Mouse (Mus musculus) embryo, embryonic 9.5 days (tissue): Measurements from ENCODE around the gene Otud7a.

Source experiments
- DNase-seq: peaks from one replicate; pipeline ENCODE4 v3.0.0-alpha.2; 2017; ENCODE audit errors: extremely low spot score

Otud7a gene

DNA sequence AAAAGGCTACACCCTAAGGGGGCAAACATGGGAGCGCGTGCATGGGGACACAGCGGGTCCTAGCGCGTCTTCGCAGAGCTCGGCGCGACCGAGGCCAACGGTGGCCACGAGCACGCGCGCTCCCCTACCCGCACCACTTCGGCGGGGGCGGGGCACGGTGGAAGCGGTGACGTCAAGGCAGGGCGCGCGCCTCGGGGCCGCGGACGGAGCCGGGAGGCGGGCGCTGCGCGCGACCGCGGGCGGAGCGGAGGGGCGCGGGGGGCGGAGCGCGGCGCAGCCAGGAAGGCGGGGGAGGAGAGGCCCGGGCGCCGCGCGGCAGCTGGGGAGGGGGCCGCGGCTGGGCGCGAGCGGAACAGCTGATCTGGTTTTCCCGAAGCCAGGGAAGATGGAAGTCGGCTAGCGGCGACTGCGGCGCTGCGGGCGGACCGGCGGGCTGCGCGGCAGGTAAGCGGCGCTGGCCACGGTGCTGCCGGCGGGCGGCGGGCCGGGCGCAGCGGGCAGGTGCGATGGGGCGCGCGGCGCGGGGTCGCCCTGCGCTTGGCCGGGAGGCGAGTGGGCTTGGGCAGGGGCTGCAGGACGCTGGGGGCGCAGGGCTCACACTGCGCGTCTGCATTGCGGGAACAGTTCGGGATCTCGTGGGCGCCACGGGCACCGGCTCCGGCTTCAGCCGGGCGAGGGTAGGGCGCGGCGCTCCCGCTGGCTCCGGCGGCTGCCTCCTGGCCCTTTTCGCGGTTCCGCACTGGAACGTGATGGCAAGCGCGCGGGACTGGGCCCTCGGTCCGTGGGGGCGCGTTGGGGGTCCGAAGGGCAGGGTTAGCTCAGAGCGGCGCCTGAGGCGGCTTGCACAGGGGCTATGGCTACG, at the start of gene Otud7a:
TSS of gene Otud7a (plus strand) at position 268 of the 862 bp plus-strand sequence.
- DNase-seq = peak; percentile 80

DNA sequence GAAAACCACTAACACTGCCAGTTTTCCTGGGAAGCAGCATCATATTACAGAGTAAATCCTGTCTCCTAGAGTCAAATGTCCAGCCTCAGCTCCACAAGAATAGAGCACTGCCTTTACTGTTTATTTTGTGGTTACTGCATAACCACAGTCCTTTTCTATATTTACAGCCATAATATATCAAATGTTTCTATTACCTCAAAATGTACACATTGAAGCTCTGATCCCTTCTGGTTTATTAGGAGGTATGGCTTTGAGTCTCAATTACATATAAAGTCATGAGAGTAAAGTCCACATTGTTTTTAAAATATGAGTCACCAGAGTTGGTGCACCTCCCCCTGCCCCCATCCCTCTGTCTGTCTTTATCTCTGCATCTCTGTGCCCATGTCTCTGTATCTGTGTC, 38.6 kb upstream of the Otud7a start:
- no peak for DNase-seq

DNA sequence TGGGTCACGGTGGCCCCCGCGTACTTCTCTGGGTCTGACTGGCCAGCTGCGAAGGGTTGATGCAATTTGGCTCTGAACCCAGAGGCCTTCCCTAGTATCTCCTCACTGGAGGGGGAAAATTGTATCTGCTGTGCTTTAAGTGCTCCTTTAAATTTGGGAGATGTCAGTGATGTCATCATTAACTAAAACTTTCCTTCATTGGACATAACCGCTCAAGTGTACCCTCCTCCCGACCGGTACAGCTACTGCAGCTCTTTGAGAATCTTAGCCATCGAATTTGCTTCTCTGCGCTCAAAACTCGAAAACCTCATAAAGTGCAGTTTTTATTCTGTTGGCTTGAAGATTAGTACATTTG, 772 bp downstream of the Otud7a start:
- DNase-seq = no peak

- no peak for DNase-seq
These were observed 2.4 kb downstream of the Otud7a start for GRCm38 (mm10) chr7:63446951-63447350.

DNA sequence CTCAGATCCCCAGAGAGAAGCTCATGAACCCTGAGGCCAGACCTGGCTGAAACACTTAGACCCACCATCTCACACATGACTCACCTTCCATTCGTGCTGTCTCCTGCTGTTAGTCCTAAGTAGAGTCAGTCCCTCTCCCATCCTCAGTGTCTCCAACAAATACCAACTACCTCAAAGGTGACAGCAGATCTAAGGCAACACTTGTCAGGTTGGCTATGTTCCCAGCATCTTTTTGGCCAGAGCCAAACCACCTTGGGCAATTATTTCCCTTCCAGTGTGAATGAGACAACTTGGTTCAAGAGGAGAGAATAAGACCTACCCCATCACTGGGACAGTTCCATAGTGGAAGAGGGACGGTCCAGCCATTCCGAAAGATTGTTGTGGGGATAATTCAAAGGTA, 10.7 kb downstream of the Otud7a start:
- DNase-seq = no peak

DNA sequence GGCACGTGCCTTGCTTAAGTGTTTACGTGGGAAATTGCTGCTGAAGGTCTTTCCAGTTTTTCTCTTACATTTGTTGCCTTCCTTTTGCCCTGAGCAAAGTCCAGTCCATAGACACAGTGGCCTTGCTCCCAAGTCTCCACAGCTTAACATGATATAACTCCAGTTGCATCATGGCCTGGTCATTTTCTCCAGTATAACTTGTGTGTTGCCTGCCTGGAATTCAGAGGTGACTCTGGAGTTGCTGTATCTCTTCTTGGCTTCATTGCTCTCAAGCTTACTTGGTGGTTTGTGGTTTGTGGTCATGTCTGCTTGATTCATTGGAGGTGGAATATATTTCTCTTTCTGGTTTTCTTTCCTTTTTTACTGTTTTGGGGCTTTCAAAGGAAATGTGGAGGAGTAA, 17.7 kb downstream of the Otud7a start:
- DNase-seq = no peak

GRCm38 (mm10) chr7:63462684-63463083, 18.1 kb downstream of the Otud7a start:
- no peak for DNase-seq

DNA sequence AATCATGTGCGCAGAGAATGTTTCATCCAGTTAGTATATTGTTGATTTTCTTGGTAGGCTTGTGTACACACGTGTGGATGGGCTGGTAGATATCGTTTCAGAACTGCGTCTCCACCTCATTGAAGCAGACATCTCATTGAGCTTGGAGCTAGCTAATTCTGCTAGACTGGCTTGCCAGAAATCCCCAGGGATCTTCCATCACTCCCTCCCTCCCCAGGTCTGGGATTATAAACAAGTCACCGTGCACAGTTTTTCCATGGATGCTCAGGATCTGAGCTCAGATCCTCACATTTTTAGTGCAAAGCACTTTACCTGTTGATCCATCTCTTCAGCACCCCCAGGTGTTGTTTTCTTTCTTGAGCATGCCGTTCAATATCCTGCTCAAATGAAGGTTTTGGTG, 22.2 kb downstream of the Otud7a start:
- no peak for DNase-seq

- no peak for DNase-seq
These were observed 23.7 kb downstream of the Otud7a start for GRCm38 (mm10) chr7:63468258-63468657.

DNA sequence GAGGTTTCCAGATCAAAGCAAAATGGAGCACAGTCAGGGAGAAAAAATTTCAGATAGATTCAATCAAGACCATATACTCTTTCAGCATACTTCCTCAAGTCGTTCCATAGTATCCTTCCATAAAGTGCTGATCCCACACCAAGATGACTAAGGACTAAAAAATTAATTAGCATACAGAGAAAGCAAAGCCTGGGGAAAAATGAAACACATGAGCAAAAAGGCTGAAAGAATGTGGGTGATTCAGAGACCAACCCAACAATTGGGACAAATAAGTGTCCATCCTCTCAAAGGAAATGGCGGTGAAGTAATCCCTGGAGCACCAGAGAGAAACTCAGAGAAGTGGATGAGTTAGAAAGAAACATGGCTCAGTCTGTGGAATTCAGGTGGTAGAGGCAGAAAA, 38.5 kb downstream of the Otud7a start:
- DNase-seq = no peak

DNA sequence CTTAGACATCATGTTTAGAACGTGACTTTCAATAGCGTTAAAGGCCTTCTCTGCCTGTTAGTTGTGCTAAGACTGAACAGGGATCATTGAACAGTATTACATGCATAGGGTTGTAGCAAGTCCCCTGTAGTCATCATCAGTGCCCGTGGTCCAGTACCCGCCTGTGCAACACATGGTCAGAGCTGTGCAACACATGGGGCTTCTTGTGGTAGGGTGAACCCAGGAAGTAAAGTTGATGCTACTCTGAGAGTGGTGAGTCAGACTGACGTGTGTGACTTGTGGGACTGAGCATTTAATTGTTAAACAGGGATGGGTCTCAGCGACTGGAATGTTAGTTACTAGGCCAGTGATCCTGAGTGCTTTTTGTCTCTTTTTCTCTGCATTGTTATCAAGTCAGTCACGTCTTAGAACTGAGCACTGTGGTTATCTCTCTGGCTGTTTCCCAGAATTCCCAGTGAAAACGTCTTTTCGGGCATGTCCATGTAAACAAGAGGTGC, 52.5 kb downstream of the Otud7a start:
- no peak for DNase-seq

- peak; percentile 7 for DNase-seq
These were observed 59.7 kb downstream of the Otud7a start for GRCm38 (mm10) chr7:63504202-63504601.

GRCm38 (mm10) chr7:63508079-63508478, 63.5 kb downstream of the Otud7a start:
- DNase-seq = no peak

- no peak for DNase-seq
These were observed 65.3 kb downstream of the Otud7a start for GRCm38 (mm10) chr7:63509825-63510224.

DNA sequence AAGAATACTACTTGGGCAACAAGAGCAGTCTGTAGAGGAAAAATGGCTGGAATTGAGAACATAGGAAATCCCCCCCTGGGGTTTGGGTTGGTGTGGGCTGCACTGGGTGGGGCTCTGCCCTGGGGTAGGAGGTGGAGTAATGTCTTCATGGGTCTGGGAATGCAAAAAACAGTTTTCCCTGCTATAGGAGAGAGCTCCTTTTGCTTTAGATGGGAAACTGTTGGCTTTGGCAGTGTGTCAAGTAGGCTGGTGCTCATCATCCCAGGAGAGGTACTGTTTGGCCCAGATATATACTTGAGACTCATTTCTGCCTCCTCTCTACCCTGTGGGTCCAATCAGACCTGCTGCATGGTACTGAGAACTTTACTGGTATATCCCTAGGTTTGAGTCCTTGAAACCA, 66.9 kb downstream of the Otud7a start:
- DNase-seq = no peak

- no peak for DNase-seq
These were observed 68.0 kb downstream of the Otud7a start for GRCm38 (mm10) chr7:63512561-63512960.

DNA sequence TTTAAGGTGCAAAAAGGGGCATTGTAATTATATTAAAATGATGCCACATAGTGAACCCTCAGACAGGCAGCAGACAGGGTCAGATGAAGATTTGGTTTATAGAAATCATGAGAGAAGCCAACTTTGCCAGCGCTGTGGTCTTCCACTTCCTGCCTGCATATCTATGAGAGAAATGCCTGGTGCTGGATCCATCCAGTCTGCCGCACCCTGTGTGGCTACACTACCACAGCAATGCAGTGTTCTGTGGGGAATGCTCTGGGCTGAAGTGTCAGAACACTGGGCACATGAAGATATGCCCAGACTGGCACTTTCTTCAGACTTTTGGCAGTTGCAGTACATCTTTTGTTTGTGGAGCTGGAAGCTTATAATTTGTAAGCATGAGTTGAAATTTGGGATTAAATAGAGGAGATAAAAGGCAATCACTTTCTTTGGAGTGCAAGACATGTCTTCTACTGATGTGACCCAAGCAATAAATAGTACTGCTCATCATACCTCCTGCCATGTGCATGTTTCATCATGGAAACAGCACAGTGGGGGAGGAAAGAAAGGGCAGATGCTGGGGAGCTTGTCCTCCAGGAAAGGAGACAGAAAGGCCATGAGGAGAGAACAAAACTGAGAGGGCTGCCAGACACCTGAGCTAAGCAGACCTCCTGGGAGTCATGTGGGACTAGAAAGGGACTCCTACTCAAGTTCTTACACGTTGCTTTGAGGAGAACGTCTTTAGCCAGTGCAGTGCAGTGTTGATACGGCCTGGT, 71.8 kb downstream of the Otud7a start:
- no peak for DNase-seq

DNA sequence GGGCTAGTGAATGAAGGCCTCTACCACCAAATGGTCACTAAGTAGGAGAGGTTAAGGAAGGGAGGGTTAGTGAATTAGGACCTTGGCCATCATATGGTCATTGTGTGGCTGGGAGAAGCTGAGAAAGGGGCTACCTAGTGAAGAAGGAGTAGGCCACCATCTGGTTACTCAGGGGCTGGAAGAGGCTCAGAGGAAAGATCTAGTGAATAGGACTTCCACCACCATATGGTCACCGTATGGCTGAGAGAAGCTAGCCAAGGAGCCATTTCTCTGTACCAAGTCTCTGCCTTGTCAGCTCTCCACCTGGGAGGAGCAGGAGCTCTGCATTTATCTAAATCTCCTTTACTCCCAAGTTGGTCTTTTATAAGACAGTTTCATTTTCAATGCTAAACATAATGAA, 75.7 kb downstream of the Otud7a start:
- no peak for DNase-seq

GRCm38 (mm10) chr7:63522403-63522802, 77.9 kb downstream of the Otud7a start:
- DNase-seq = no peak

GRCm38 (mm10) chr7:63523051-63523450, 78.5 kb downstream of the Otud7a start:
- DNase-seq = no peak

- no peak for DNase-seq
These were observed 95.7 kb downstream of the Otud7a start for GRCm38 (mm10) chr7:63540293-63540692.

DNA sequence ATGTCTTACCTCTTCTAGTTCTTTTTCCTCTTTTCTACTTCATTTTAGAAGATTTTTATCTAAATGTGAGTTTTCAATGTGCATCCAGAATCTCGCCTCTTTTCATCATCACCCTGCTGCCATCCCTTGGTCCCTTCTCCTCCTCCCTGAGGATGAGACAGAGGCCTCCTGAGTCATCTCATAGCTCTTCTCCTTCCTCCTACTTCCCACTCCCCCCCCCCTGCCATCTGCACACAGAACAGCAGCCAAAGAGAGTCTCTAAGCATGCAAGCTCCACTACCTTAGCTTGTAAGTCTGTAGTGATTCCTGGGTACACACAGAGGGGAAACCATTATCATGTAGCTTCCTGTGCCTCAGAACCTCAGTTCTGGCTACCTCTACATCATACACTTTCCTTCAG, 109.9 kb downstream of the Otud7a start:
- no peak for DNase-seq

GRCm38 (mm10) chr7:63556324-63556723, 111.8 kb downstream of the Otud7a start:
- DNase-seq = no peak
